Mouse (Mus musculus) embryonic facial prominence, embryonic 14.5 days (tissue): ENCODE measurements around the gene Aaas. TPM values are rescaled to one million over a fixed set of nuclear protein-coding genes. Genes with fewer than 3 reads are reported as not detected.
"Not testable (repeated sequence)": the region's sequence is repeated elsewhere in the genome, so short reads cannot be mapped to it uniquely, and the experiment has no call there.

Experiments
- ATAC-seq: fragments of 200-750 bp; cut with Nextera tagmentation; 2 replicates; pipeline ENCODE4 v1.8.0; 2017; ENCODE audit warnings: low read depth, moderate number of reproducible peaks, moderate TSS enrichment
- DNase-seq: peaks from one replicate; pipeline ENCODE4 v3.0.0-alpha.2; 2015; ENCODE audit warnings: low spot score
- H3K27ac ChIP-seq: fragments of 300-500 bp; sonication (generic); replicated peaks from 2 replicates; pipeline ENCODE4 v1.5.1; 2014; ENCODE audit warnings: low read depth, mild to moderate bottlenecking, low read length, moderate library complexity
- H3K27me3 ChIP-seq: fragments of 300-500 bp; sonication (generic); replicated peaks from 2 replicates; pipeline ENCODE4 v1.6.1; 2014; ENCODE audit warnings: low read length; ENCODE audit not compliant: control insufficient read depth, insufficient read depth
- H3K36me3 ChIP-seq: fragments of 300-500 bp; sonication (generic); 2 replicates; pipeline ENCODE4 v1.6.1; 2014; ENCODE audit warnings: low read length, mixed read lengths; ENCODE audit not compliant: control insufficient read depth, insufficient read depth
- H3K4me1 ChIP-seq: fragments of 300-500 bp; sonication (generic); 2 replicates; pipeline ENCODE4 v1.6.1; 2014; ENCODE audit warnings: antibody characterized with exemption, low read length; ENCODE audit not compliant: control insufficient read depth, insufficient read depth
- H3K4me2 ChIP-seq: fragments of 300-500 bp; sonication (generic); 2 replicates; pipeline ENCODE4 v1.6.1; 2014; ENCODE audit warnings: low read depth, mild to moderate bottlenecking, low read length, moderate library complexity, mixed read lengths
- H3K4me3 ChIP-seq: fragments of 300-500 bp; sonication (generic); 2 replicates; pipeline ENCODE4 v1.5.1; 2014; ENCODE audit warnings: low read depth, mild to moderate bottlenecking, low read length
- H3K9ac ChIP-seq: fragments of 300-500 bp; sonication (generic); 2 replicates; pipeline ENCODE4 v1.6.1; 2014; ENCODE audit warnings: low read depth, mild to moderate bottlenecking, low read length, moderate library complexity, mixed read lengths
- H3K9me3 ChIP-seq: fragments of 300-500 bp; sonication (generic); 2 replicates; pipeline ENCODE4 v1.6.1; 2016; ENCODE audit warnings: low read length; ENCODE audit not compliant: control insufficient read depth
- WGBS: fragments of 180-500 bp; shearing (Covaris S2); extraction: QIAGEN DNeasy Blood & Tissue Kit; methylation state at CpG from one replicate; pipeline ENCODE4 v1.1.7; 2014; 5-methylcytosine and 5-hydroxymethylcytosine counted together
- polyA plus RNA-seq: library from polyadenylated mRNA; unstranded; fragments of >200 nt; fragmentation: Nextera tagmentation; extraction: Ambion mirVana; gene quantifications from 2 replicates; pipeline ENCODE4 v1.2.1, GENCODE M21; 2014

Gene Aaas
- polyA plus RNA-seq, 1 experiment from 2014 or later = 52.5 TPM

- H3K36me3 ChIP-seq = no peaks in the 10 kb centered on the region
- H3K9ac ChIP-seq = no peak overlapping the region
- no peak for DNase-seq
- no peak overlapping the region for H3K4me3 ChIP-seq
- no peaks in the 10 kb centered on the region for H3K9me3 ChIP-seq
- H3K27ac ChIP-seq = no peak overlapping the region
- H3K27me3 ChIP-seq = peaks cover 25% of the 10 kb centered on the region
- H3K4me1 ChIP-seq = peaks cover 39% of the 10 kb centered on the region
- no peak for ATAC-seq
- WGBS = 79% methylated on average over 2 of the region's 2 CpGs
- no peak overlapping the region for H3K4me2 ChIP-seq
Observed at GRCm38 (mm10) chr15:102353986-102354385, 3.4 kb upstream of the Aaas start.

- Histone ChIP-seq H3K27me3 (peaks cover 9% of the 10 kb centered on the region), H3K4me3 (no peak overlapping the region), H3K4me2 (no peak overlapping the region), H3K4me1 (peaks cover 22% of the 10 kb centered on the region), H3K27ac (no peak overlapping the region), H3K9ac (no peak overlapping the region), H3K36me3 (peaks cover 2% of the 10 kb centered on the region), H3K9me3 (no peaks in the 10 kb centered on the region)
- DNase-seq (no peak), ATAC-seq (no peak)
- 53% methylated on average over 2 of the region's 2 CpGs for WGBS
Observed at GRCm38 (mm10) chr15:102352177-102352576, 1.6 kb upstream of the Aaas start.

- Histone ChIP-seq H3K27me3 (0 out of 2 replicates have a peak, but pooled peaks cover 2% of the 10 kb centered on the region), H3K4me1 (peaks cover 14% of the 10 kb centered on the region), H3K4me3 (peak overlapping the region; percentile 68), H3K27ac (peak overlapping the region; percentile 66; the same call in 1 of the 2 replicates), H3K4me2 (peak overlapping the region; percentile 72), H3K9me3 (no peaks in the 10 kb centered on the region), H3K36me3 (peaks cover 14% of the 10 kb centered on the region), H3K9ac (peak overlapping the region; percentile 76)
- ATAC-seq (peak; percentile 19; the same call in 1 of the 2 replicates), DNase-seq (no peak)
- 8% methylated on average over 11 of the region's 11 CpGs for WGBS
Observed at GRCm38 (mm10) chr15:102350942-102351291, 346 bp upstream of the Aaas start.

- H3K4me2 ChIP-seq = no peak overlapping the region
- no peak for ATAC-seq
- H3K9ac ChIP-seq = no peak overlapping the region
- no peaks in the 10 kb centered on the region for H3K9me3 ChIP-seq
- H3K36me3 ChIP-seq = peaks cover 46% of the 10 kb centered on the region
- no peaks in the 10 kb centered on the region for H3K27me3 ChIP-seq
- no peak for DNase-seq
- H3K4me1 ChIP-seq = peaks cover 7% of the 10 kb centered on the region
- 74% methylated on average over 4 of the region's 4 CpGs for WGBS
- H3K4me3 ChIP-seq = no peak overlapping the region
- H3K27ac ChIP-seq = no peak overlapping the region
Observed at GRCm38 (mm10) chr15:102346444-102346843, 4.1 kb downstream of the Aaas start.

- WGBS = 95% methylated on average over 3 of the region's 3 CpGs
- H3K4me1 ChIP-seq = no peaks in the 10 kb centered on the region
- H3K9me3 ChIP-seq = no peaks in the 10 kb centered on the region
- no peak overlapping the region for H3K4me2 ChIP-seq
- no peak overlapping the region for H3K9ac ChIP-seq
- H3K27me3 ChIP-seq = no peaks in the 10 kb centered on the region
- no peak overlapping the region for H3K27ac ChIP-seq
- no peak overlapping the region for H3K4me3 ChIP-seq
- peaks cover 57% of the 10 kb centered on the region for H3K36me3 ChIP-seq
- DNase-seq (no peak), ATAC-seq (no peak)
Observed at GRCm38 (mm10) chr15:102344490-102344889, 6.1 kb downstream of the Aaas start.

GRCm38 (mm10) chr15:102341580-102341979, 9.0 kb downstream of the Aaas start:
- Histone ChIP-seq H3K4me3 (no peak overlapping the region), H3K27me3 (no peaks in the 10 kb centered on the region), H3K27ac (no peak overlapping the region), H3K9me3 (no peaks in the 10 kb centered on the region), H3K4me1 (no peaks in the 10 kb centered on the region), H3K36me3 (peaks cover 78% of the 10 kb centered on the region), H3K4me2 (no peak overlapping the region), H3K9ac (no peak overlapping the region)
- DNase-seq (peak; percentile 28), ATAC-seq (no peak)
- WGBS = 11% methylated on average over 1 of the region's 1 CpGs

GRCm38 (mm10) chr15:102339612-102340011, 11.0 kb downstream of the Aaas start:
- Histone ChIP-seq H3K4me2 (no peak overlapping the region), H3K9ac (no peak overlapping the region; the same call in 1 of the 2 replicates), H3K36me3 (peaks cover 79% of the 10 kb centered on the region), H3K27ac (no peak overlapping the region), H3K4me3 (no peak overlapping the region), H3K4me1 (no peaks in the 10 kb centered on the region), H3K27me3 (no peaks in the 10 kb centered on the region), H3K9me3 (no peaks in the 10 kb centered on the region)
- no peak for DNase-seq
- ATAC-seq = no peak
- 62% methylated on average over 3 of the region's 5 CpGs for WGBS

- H3K4me3 ChIP-seq = no peak overlapping the region
- H3K9me3 ChIP-seq = no peaks in the 10 kb centered on the region
- ATAC-seq (no peak), DNase-seq (no peak)
- H3K4me2 ChIP-seq = no peak overlapping the region
- no peak overlapping the region for H3K27ac ChIP-seq
- peaks cover 74% of the 10 kb centered on the region for H3K36me3 ChIP-seq
- H3K4me1 ChIP-seq = peaks cover 11% of the 10 kb centered on the region
- no peaks in the 10 kb centered on the region for H3K27me3 ChIP-seq
- no peak overlapping the region for H3K9ac ChIP-seq
- WGBS = 85% methylated on average over 4 of the region's 4 CpGs
Observed at GRCm38 (mm10) chr15:102336946-102337345, 13.6 kb downstream of the Aaas start.

DNA sequence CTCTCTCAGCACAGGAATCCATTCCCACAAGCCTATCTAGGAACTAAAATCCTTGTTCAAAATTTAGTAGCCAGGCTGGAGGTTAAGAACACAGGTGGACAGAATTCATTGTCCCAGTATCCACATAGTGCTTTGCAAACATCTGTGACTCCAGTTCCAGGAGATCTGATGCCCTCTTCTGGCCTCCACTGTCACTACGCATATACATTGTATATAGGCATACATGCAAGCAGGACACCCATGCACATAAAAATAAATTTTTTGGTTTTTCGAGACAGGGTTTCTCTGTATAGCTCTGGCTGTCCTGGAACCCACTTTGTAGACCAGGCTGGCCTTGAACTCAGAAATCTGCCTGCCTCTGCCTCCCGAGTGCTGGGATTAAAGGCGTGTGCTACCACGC, 14.6 kb downstream of the Aaas start:
- not testable (repeated sequence) for H3K9me3 ChIP-seq, ATAC-seq, H3K4me3 ChIP-seq, H3K4me2 ChIP-seq, H3K9ac ChIP-seq, H3K27me3 ChIP-seq, H3K27ac ChIP-seq
- DNase-seq = peak; percentile 33
- Histone ChIP-seq H3K36me3 (peaks cover 75% of the 10 kb centered on the region), H3K4me1 (peaks cover 16% of the 10 kb centered on the region)
- WGBS = 88% methylated on average over 5 of the region's 5 CpGs
